Mouse (Mus musculus): ENCODE measurements around the gene Pakap. TPM values are rescaled to one million over a fixed set of nuclear protein-coding genes. Genes with fewer than 3 reads are reported as not detected.

Pakap gene
- polyA plus RNA-seq, 1 experiment from 2014 or later: 21.8 TPM

DNA sequence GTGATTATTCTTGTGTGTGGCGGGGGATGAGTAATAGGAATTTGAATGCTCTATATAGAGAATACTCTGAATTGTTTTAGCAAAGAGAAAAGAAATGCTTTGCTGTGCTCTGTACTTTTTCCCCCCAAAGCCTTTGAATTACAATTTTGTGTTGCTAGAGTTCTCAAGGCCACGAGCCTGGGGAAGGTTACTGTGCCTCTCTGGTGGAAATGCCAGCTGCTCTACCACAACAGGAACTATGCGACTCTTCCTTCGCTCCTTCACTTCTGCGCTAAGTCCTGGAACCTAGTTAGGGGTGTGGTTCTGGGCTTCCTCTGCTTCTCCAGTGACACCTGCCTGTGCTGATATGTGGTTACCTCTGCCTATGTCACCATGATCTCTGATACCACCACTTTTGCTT, 44.7 kb downstream of the Pakap start:
- peaks cover 7% of the 10 kb centered on the region; the same call in 1 of the 2 replicates for H3K4me1 ChIP-seq (ENCODE audit: insufficient read depth, low read length)
- no peak overlapping the region for H3K27ac ChIP-seq (ENCODE audit: low read length)
- no peak overlapping the region for H3K4me2 ChIP-seq (replicated peaks; ENCODE audit: low read depth, low read length)
- H3K9me3 ChIP-seq (ENCODE audit: low read length): no peaks in the 10 kb centered on the region
- 0 out of 2 replicates have a peak, but pooled peaks cover 3% of the 10 kb centered on the region for H3K27me3 ChIP-seq (ENCODE audit: insufficient read depth, low read length)
- ATAC-seq (ENCODE audit: low FRiP score, low TSS enrichment): no peak
- H3K36me3 ChIP-seq (ENCODE audit: insufficient read depth, low read length): no peaks in the 10 kb centered on the region
- WGBS: 94% methylated on average over 5 of the region's 5 CpGs
- H3K9ac ChIP-seq (replicated peaks; ENCODE audit: low read length): no peak overlapping the region
- no peak overlapping the region for H3K4me3 ChIP-seq (ENCODE audit: low read length)

GRCm38 (mm10) chr4:57614686-57615085, 46.7 kb downstream of the Pakap start:
- Histone ChIP-seq H3K27ac (ENCODE audit: low read length) (no peak overlapping the region), H3K9me3 (ENCODE audit: low read length) (0 out of 2 replicates have a peak, but pooled peaks cover 4% of the 10 kb centered on the region), H3K9ac (replicated peaks; ENCODE audit: low read length) (no peak overlapping the region), H3K4me3 (ENCODE audit: low read length) (no peak overlapping the region), H3K4me2 (replicated peaks; ENCODE audit: low read depth, low read length) (no peak overlapping the region), H3K27me3 (ENCODE audit: insufficient read depth, low read length) (no peaks in the 10 kb centered on the region), H3K36me3 (ENCODE audit: insufficient read depth, low read length) (no peaks in the 10 kb centered on the region), H3K4me1 (ENCODE audit: insufficient read depth, low read length) (peaks cover 7% of the 10 kb centered on the region; the same call in 1 of the 2 replicates)
- ATAC-seq (ENCODE audit: low FRiP score, low TSS enrichment): no peak
- WGBS: 94% methylated on average over 4 of the region's 4 CpGs

GRCm38 (mm10) chr4:57618743-57619142, 50.8 kb downstream of the Pakap start:
- 82% methylated on average over 6 of the region's 6 CpGs for WGBS
- Histone ChIP-seq H3K36me3 (ENCODE audit: insufficient read depth, low read length) (no peaks in the 10 kb centered on the region), H3K9me3 (ENCODE audit: low read length) (0 out of 2 replicates have a peak, but pooled peaks cover 4% of the 10 kb centered on the region), H3K27ac (ENCODE audit: low read length) (no peak overlapping the region), H3K4me2 (replicated peaks; ENCODE audit: low read depth, low read length) (no peak overlapping the region), H3K4me3 (ENCODE audit: low read length) (no peak overlapping the region), H3K9ac (replicated peaks; ENCODE audit: low read length) (no peak overlapping the region), H3K4me1 (ENCODE audit: insufficient read depth, low read length) (no peaks in the 10 kb centered on the region), H3K27me3 (ENCODE audit: insufficient read depth, low read length) (no peaks in the 10 kb centered on the region)
- ATAC-seq (ENCODE audit: low FRiP score, low TSS enrichment): no peak

DNA sequence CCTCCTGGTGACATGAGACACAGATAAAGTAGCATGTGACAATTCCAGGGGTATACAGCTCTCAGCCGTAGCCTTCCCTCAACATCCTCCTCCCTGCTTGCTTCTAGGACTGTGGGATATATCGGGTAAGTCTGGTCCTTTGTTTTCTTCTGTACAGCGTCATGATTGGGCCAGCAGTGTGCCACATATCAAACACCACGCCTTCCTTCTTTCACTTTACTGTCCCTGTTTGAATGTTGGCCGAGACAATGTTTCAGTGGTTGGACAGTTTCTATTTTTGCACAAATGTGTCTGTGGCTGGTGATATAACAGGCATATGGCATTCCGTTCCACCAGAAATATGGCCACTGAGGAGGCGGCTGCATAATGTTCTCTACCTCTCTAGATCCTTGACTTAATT, 54.8 kb downstream of the Pakap start:
- H3K27ac ChIP-seq (ENCODE audit: low read length): no peak overlapping the region
- H3K4me1 ChIP-seq (ENCODE audit: insufficient read depth, low read length): no peaks in the 10 kb centered on the region
- H3K27me3 ChIP-seq (ENCODE audit: insufficient read depth, low read length): no peaks in the 10 kb centered on the region
- H3K9ac ChIP-seq (replicated peaks; ENCODE audit: low read length): no peak overlapping the region
- H3K4me2 ChIP-seq (replicated peaks; ENCODE audit: low read depth, low read length): no peak overlapping the region
- no peaks in the 10 kb centered on the region for H3K36me3 ChIP-seq (ENCODE audit: insufficient read depth, low read length)
- ATAC-seq (ENCODE audit: low FRiP score, low TSS enrichment): no peak
- no peak overlapping the region for H3K4me3 ChIP-seq (ENCODE audit: low read length)
- WGBS: 84% methylated on average over 7 of the region's 7 CpGs
- 0 out of 2 replicates have a peak, but pooled peaks cover 4% of the 10 kb centered on the region for H3K9me3 ChIP-seq (ENCODE audit: low read length)

DNA sequence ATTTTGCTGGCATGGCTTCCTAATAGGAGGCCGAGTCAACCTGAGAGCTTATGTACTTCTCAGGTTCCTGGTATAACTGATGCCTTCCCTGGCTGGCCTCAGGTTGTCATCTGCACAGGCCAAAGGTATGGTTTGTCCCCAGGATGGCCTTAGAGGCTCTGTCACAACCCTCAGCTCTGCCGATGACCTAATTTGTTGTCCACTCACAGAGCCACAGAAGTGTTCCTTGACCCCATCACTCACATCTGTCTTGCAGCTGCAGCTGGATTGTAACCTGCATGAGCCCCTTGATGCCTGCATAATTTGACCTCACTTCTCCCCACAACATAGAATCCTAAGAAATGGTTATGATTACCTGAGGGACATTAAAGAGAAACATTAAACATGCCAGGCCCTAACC, 56.8 kb downstream of the Pakap start:
- Histone ChIP-seq H3K4me1 (ENCODE audit: insufficient read depth, low read length) (no peaks in the 10 kb centered on the region), H3K4me3 (ENCODE audit: low read length) (no peak overlapping the region), H3K27ac (ENCODE audit: low read length) (no peak overlapping the region), H3K27me3 (ENCODE audit: insufficient read depth, low read length) (no peaks in the 10 kb centered on the region), H3K36me3 (ENCODE audit: insufficient read depth, low read length) (no peaks in the 10 kb centered on the region), H3K9me3 (ENCODE audit: low read length) (no peaks in the 10 kb centered on the region), H3K4me2 (replicated peaks; ENCODE audit: low read depth, low read length) (no peak overlapping the region), H3K9ac (replicated peaks; ENCODE audit: low read length) (no peak overlapping the region)
- WGBS: 83% methylated on average over 2 of the region's 2 CpGs
- ATAC-seq (ENCODE audit: low FRiP score, low TSS enrichment): no peak

DNA sequence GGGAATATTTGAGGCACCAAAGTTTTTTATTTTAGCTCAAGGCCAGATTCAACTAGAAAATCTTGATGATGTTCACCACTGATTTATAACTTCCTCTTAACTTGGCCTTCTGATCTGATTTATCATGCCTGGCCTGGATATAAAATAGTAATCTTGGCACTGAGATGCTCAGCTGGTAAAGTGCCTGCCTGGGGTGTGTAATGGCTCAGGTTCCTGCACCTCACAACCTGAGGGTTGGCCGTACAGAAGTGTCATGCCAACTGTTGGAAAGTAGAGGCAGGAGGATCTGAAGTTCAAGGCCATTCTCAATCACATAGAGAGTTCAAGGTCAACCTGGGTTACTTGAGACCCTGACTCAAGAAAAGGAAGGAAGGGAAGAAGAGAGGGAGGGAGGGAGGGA, 57.3 kb downstream of the Pakap start:
- no peaks in the 10 kb centered on the region for H3K36me3 ChIP-seq (ENCODE audit: insufficient read depth, low read length)
- ATAC-seq (ENCODE audit: low FRiP score, low TSS enrichment): no peak
- H3K9me3 ChIP-seq (ENCODE audit: low read length): no peaks in the 10 kb centered on the region
- no peaks in the 10 kb centered on the region for H3K4me1 ChIP-seq (ENCODE audit: insufficient read depth, low read length)
- H3K9ac ChIP-seq (replicated peaks; ENCODE audit: low read length): no peak overlapping the region
- H3K27me3 ChIP-seq (ENCODE audit: insufficient read depth, low read length): no peaks in the 10 kb centered on the region
- WGBS: 71% methylated on average over 1 of the region's 1 CpGs
- no peak overlapping the region for H3K4me2 ChIP-seq (replicated peaks; ENCODE audit: low read depth, low read length)
- no peak overlapping the region for H3K4me3 ChIP-seq (ENCODE audit: low read length)
- H3K27ac ChIP-seq (ENCODE audit: low read length): no peak overlapping the region

DNA sequence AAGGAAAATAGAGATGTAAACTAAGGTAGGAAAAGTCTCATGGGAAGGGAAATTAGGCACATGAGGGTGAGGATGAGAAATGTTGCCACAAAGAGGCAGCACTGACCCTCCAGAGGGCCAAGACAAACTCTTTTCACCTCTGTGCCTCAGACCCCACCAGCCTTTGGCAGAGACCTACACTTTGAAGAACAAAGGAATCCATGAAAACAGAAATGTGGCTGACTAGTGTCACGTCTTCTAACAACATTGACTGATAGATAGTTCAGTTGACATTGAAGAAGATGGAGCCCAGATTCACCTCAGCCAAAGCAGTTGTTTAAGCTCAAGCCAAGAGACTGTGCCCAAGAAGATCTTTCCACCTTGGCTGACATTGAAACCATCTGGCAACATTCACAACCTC, 57.8 kb downstream of the Pakap start:
- Histone ChIP-seq H3K4me2 (replicated peaks; ENCODE audit: low read depth, low read length) (no peak overlapping the region), H3K9me3 (ENCODE audit: low read length) (no peaks in the 10 kb centered on the region), H3K27ac (ENCODE audit: low read length) (no peak overlapping the region), H3K27me3 (ENCODE audit: insufficient read depth, low read length) (no peaks in the 10 kb centered on the region), H3K4me3 (ENCODE audit: low read length) (no peak overlapping the region), H3K9ac (replicated peaks; ENCODE audit: low read length) (no peak overlapping the region), H3K36me3 (ENCODE audit: insufficient read depth, low read length) (no peaks in the 10 kb centered on the region), H3K4me1 (ENCODE audit: insufficient read depth, low read length) (no peaks in the 10 kb centered on the region)
- 81% methylated on average over 1 of the region's 1 CpGs for WGBS
- no peak for ATAC-seq (ENCODE audit: low FRiP score, low TSS enrichment)

DNA sequence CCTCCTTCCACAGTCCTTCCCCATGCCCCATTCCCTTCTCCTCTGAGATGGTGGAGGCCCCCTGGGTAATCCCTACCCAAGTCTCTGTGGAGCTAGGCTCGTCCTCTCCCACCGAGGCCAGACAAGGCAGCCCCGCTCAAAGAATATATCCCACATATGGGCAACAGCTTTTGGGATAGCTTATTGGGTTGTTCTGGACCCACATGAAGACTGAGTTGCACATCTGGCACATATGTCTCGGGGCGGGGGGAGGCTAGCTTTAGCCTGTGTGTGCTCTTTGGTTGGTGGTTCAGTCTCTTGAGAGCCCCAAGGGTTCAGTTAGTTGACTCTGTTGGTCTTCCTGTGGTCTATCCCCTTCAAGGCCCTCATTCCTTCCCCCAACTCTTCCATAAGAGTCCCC, 58.9 kb downstream of the Pakap start:
- WGBS: 96% methylated on average over 5 of the region's 5 CpGs
- H3K4me2 ChIP-seq (replicated peaks; ENCODE audit: low read depth, low read length): no peak overlapping the region
- H3K36me3 ChIP-seq (ENCODE audit: insufficient read depth, low read length): no peaks in the 10 kb centered on the region
- no peak overlapping the region for H3K9ac ChIP-seq (replicated peaks; ENCODE audit: low read length)
- no peaks in the 10 kb centered on the region for H3K4me1 ChIP-seq (ENCODE audit: insufficient read depth, low read length)
- no peak overlapping the region for H3K27ac ChIP-seq (ENCODE audit: low read length)
- H3K27me3 ChIP-seq (ENCODE audit: insufficient read depth, low read length): no peaks in the 10 kb centered on the region
- H3K4me3 ChIP-seq (ENCODE audit: low read length): no peak overlapping the region
- no peak for ATAC-seq (ENCODE audit: low FRiP score, low TSS enrichment)
- H3K9me3 ChIP-seq (ENCODE audit: low read length): no peaks in the 10 kb centered on the region

GRCm38 (mm10) chr4:57632386-57632785, 64.4 kb downstream of the Pakap start:
- H3K4me3 ChIP-seq (ENCODE audit: low read length): no peak overlapping the region
- no peak overlapping the region for H3K9ac ChIP-seq (replicated peaks; ENCODE audit: low read length)
- no peaks in the 10 kb centered on the region for H3K36me3 ChIP-seq (ENCODE audit: insufficient read depth, low read length)
- no peaks in the 10 kb centered on the region for H3K9me3 ChIP-seq (ENCODE audit: low read length)
- no peak for ATAC-seq (ENCODE audit: low FRiP score, low TSS enrichment)
- H3K4me2 ChIP-seq (replicated peaks; ENCODE audit: low read depth, low read length): no peak overlapping the region
- 67% methylated on average over 5 of the region's 5 CpGs for WGBS
- no peaks in the 10 kb centered on the region for H3K27me3 ChIP-seq (ENCODE audit: insufficient read depth, low read length)
- H3K4me1 ChIP-seq (ENCODE audit: insufficient read depth, low read length): no peaks in the 10 kb centered on the region
- H3K27ac ChIP-seq (ENCODE audit: low read length): no peak overlapping the region

GRCm38 (mm10) chr4:57633052-57633451, 65.1 kb downstream of the Pakap start:
- no peak overlapping the region for H3K9ac ChIP-seq (replicated peaks; ENCODE audit: low read length)
- H3K27me3 ChIP-seq (ENCODE audit: insufficient read depth, low read length): no peaks in the 10 kb centered on the region
- 91% methylated on average over 7 of the region's 7 CpGs for WGBS

More at GRCm38 (mm10) chr4:57633052-57633451, 65.1 kb downstream of the Pakap start:
- H3K4me3 ChIP-seq (ENCODE audit: low read length): no peak overlapping the region
- H3K9me3 ChIP-seq (ENCODE audit: low read length): no peaks in the 10 kb centered on the region
- 0 out of 2 replicates have a peak, but pooled peaks cover 4% of the 10 kb centered on the region for H3K4me1 ChIP-seq (ENCODE audit: insufficient read depth, low read length)
- H3K36me3 ChIP-seq (ENCODE audit: insufficient read depth, low read length): no peaks in the 10 kb centered on the region
- no peak overlapping the region for H3K27ac ChIP-seq (ENCODE audit: low read length)
- no peak overlapping the region for H3K4me2 ChIP-seq (replicated peaks; ENCODE audit: low read depth, low read length)
- no peak for ATAC-seq (ENCODE audit: low FRiP score, low TSS enrichment)
